Mouse (Mus musculus) gastrocnemius, postnatal 25 days (tissue): ENCODE results near the gene Gm42791. TPM values are rescaled to one million over a fixed set of nuclear protein-coding genes. Genes with fewer than 3 reads are reported as not detected.

Experiments
- DNase-seq: peaks from one replicate; pipeline ENCODE4 v3.0.0; 2022
- total RNA-seq, 2 experiments: library from RNA; stranded (reverse); gene quantifications; 1 replicate in 1 of 2; 2 replicates in 1 of 2; pipeline ENCODE4 v1.2.3; 2021

The Gm42791 gene
- total RNA-seq, 2 experiments from 2014 or later, result 3.6 to 3.8 TPM

DNA sequence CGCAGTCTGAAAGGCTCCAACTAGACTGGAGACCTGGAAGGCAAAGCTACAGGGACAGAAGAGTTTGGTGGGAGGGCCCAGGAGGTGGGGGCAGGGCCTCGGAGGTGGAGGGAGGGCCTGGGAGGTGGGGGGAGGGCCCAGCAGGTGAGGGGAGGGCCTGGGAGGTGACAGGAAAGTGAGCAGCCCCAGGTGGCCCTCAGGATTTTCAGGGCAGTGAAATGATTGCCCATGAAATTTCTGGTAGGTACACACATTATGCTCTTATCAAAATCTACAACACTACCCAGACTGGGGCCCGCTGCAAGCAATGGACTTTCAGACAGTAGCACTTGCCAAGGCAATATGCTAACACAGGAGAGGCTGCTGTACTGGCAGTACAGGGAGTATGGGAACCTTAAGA, 125.4 kb downstream of the Gm42791 start:
- no peak for DNase-seq

DNA sequence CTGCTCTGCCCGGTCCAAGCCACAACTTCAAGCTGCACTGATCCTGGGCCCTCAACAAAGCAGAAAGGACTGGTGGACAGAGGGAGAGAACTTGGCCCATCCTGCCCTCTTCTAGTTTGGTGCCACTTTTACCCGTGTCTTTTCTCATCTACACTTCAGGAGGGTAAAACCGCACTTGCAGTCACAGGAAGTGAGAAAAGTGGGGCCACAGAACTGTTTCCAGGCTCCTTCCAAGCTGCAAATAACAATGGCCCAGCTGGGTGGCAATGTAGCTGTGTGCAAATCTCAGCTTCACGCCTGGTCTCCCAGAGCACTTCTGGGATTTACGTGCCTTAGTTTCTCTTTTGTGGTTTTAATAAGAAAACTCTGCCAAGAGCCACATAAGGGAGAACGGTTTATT, 127.2 kb downstream of the Gm42791 start:
- no peak for DNase-seq

DNA sequence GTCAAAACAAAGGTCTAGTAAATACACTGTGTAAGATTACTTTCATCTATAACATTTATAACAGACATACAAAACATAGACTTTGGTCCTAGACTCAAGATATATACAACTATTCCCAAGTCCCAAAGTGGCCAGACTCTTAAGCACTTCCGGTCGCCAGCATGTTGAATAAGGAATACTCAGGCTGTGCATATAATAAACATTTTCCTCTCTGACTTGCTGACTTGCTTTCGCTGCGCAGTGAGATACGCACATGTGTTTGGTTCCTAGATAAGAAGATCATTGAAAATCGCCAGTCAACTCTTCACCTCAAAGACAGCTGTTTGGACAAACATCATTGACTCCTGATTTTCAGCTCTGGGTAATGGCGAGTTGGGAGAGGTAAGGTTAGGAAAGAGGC, 127.8 kb downstream of the Gm42791 start:
- no peak for DNase-seq

DNA sequence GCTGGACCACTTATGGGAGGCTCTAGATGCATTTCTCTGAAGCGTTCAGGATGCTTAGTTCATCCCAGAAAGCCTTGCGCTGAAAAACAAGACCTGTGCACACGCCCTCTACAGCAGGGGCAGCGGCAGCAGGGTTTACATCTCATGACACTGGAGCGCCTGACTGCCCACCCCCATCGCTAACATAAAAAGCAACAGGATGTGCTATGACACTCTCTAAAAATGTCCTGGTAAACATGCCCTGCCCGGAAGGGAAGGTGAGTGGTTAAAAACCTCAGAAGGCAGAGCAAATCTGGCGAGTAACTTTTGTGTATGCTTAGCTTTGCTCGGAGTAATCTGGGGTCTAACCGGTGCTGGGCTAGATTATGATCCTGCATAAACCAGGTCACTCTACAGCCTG, 128.4 kb downstream of the Gm42791 start:
- no peak for DNase-seq

DNA sequence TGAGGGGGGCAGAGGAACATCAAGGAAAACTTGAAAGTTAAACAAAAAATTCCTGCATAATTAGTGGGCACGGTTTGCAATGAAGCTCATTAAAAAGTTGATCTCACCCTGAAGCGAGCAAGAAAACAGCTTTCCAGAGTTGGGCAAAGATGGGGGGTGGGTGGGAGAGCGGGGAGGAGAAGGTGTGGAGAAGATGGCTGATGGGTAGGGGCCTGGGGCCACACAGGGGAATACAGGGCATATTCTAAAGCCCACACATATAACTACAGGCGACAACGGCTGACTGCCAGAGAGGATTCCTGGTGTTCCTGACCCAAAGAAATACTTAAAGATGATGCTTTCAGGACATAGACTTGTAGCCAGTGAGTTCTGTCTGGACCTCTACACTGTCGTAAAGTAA, 131.5 kb downstream of the Gm42791 start:
- DNase-seq, result no peak

DNA sequence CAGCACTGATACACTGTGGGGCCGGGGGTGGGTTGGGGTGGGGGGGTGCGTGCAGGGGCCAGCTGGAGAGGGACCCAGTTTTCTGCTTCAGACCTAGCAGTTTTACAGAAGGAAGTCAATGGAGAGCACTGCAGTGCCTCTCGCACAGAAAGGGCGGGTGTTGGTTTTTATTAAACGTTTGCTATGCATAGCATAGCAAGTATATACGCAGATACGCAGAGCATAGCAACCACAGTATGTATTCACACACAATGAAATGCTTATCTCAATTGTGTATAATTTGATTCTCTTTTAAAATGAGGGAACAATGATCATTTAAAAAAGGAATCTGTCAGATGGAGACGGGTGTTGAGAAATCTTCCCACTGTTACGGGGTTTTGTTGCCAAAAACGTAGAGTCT, 132.1 kb downstream of the Gm42791 start:
- no peak for DNase-seq

DNA sequence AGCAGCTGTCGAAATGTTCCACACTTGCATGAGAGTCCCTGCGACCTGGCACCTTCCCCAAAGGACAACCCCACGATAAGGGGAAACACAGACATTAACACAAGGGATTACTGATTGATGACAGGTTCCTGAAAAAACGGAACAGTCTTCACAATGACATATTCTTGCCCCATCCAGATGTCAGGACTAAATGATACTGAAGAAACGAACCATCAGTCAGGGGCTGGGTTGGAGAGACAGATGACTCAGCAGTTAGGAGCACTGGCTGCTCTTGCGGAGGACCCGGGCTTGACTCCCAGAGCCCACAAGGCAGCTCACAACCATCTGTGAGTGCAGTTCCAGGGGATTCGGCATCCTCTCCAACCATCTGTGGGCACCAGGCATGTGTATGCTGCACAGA, 132.8 kb downstream of the Gm42791 start:
- no peak for DNase-seq

DNA sequence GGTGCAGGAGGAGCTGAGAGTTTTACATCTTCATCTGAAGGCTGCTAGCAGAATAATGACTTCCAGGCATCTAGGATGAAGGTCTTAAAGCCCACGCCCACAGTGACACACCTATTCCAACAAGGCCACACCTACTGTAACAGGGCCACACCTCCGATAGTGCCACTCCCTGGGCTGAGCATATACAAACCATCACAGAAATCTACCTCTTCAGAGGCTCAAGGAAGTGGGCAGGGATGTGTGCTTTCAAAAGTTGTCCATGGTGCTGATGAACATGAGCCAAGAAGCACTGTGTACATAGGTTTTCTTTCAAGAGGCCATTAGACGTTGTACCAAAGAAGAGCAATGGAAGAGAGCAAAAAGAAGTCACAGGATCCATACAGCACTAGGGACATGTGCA, 137.4 kb downstream of the Gm42791 start:
- no peak for DNase-seq

DNA sequence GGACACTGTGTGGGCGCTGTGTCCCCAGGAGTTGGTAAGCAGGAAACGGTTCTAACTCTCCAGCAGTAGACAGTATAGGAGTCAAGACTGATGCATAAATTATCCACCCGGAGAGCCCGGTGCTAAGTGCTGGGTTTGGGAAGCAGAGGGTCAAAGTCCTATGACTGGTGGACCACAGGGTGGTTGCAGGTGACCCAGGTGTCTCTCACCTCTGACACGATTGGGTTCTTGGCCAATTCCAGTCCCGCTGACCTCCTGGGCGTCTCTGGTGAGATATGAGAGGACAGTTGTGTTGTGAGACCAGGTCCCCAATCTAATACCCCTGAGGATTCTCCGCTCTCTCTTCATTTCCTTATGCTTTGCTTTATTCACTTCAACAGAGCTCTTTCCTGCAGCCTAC, 139.9 kb downstream of the Gm42791 start:
- DNase-seq, result no peak

DNA sequence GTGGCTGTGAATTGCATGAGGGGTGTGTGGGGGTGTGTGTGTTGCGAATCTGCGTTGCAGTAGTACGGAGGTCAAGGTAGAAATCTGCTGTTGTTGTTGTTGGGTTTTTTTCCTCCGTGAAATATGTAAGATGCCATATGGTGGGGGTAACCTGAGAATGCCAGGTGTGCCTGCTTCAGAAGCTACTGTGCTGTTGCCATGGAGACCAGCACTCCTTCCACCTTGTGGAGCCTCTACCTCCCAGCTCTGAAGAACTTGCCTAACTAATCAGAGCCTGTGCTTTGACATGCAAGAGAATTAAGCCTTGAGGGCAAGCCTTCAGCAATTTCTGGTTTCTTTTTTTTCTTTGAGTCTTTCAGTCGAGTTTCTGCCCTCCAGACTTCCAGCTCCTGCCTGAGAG, 140.8 kb downstream of the Gm42791 start:
- DNase-seq, result no peak

DNA sequence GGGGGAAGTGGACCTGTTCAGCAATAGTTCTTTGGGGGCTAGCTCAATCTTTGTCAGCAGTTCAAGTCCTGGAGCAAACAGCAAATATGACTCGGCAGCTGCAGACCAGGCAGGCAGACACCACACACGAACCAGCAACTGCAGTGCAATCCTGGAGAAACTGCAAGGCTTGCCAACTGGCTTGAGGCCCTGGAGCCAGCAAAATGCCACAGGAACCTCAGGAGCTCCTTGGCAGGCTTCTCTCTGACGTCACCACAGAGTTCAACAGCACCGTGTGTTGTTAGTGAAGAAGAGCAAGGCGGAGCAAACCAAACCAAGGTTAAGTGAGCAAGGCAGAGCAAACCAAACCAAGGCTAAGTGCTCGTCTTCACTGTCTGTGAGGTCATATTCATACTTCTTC, 145.4 kb downstream of the Gm42791 start:
- DNase-seq, result no peak

DNA sequence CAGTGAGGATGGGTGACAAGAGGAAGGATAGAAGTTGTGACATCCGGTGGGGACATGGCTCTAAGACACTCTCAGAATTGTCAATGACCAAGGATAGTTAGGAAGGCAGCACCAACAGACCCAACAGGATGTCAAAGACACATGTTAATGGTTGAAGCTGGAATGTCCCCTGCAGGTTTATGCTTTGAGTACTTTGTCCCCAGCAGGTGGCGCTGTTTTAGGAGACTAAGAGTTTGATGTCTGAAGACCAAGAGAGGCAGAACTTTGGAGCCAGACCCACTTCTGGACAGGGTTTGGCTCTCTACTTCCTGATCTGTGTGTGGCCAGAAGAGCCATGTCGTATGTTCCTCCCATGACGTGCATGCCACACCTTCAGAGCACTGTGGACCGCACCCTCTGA, 147.9 kb downstream of the Gm42791 start:
- no peak for DNase-seq

Other genes starting within 250 kb of the Gm42791 start
- gene Katnal1, start 65.8 kb downstream of the Gm42791 start, total RNA-seq, result 1 to 10 TPM; 4.3 to 4.5 TPM
- gene Uspl1, start 189.2 kb upstream of the Gm42791 start, total RNA-seq, result 10 to 100 TPM; 20.2 to 22.0 TPM
- gene Hmgb1, start 189.3 kb upstream of the Gm42791 start, total RNA-seq, result 10 to 100 TPM; 84.3 to 87.9 TPM